Mouse (Mus musculus): ENCODE measurements around the gene Fubp3.

DNA sequence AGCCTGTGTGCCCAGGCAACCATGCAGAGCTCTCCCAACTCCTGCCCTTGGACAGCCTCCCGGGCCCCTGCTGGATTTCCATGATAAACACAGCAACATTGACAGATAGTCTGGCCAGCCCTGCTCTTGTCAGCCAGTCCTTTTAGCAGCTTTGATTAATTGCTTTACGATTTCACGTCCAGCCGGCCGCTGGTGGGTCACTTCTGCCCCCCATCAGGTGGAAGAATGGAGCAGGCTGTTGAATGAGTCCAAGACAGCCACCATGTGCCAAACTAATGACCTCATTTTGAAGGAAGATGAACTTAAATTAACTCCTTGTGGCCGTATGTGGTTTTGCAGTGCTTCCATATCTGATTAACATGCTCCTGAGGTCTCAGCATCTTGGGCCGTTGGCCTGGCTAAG is 37.4 kb downstream of the Fubp3 start:
- no peak for TF ChIP-seq EP300 (IDR thresholded peaks at IDR 0.05; ENCODE audit: low read depth)
- TF ChIP-seq CTCF (IDR thresholded peaks at IDR 0.05; ENCODE audit: low read depth) = no peak
